ENCODE assay signal across 8 mouse cellular contexts in the genomic region with DNA sequence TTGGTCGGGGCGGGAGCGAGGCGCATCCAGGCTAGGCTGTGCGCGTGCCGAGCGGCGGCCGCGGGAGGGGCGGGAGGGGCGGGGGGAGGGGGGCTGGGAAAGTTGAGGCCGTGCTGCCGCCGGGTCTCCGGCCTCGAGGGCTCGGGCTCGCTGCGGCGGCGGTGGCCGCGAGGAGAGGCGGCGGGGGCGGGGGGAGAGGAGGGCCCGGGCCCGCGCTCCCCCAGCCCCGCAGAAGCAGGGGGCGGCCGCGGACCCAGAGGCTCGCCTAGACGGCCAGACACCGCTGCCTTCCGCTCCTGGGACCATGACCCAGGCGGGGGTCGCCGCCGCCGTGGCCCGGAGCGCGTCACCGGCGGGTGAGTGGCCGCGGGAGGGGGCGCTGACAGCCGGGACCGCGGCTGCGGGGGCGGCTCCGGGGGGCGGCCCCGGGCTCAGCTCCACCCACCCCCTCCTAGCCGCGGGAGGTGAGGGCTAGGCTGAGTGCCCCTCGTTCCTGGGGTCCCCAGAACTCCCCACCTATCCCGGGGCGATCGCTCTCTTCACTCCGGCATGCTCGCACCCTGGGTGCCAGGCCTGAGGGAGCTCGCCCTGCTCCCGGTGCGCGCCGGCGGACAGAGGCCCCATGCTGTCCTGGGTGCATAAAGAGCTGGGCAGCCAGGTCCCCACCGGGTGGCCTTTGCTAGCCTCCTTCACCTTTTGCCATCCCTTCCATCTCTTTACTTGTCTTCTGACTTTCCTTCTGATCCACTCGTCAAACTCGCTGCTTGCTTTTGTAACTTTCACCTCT. TPM values are rescaled to one million over a fixed set of nuclear protein-coding genes. Genes with fewer than 3 reads are reported as not detected.
A peak's percentile ranks its signal among the peaks of the same experiment; 100 is the strongest.
DNase-seq lines count a peak whose midpoint lies in the region; ATAC-seq and TF ChIP-seq lines count a peak whose summit lies in the region.

Gene Usf3, plus strand, starts transcription at position 92 of the 787 bp plus-strand sequence.

- H3K4me3 ChIP-seq in CH12.LX (replicated peaks in 1 of 3; ENCODE audit: low read depth in 2 of 3, low read length in 2 of 3, poor library complexity in 1 of 3), result peak within 1 kb of the TSS; percentile 63 to 92 (median 85)
- peak within 1 kb of the TSS; percentile 86 for H3K4me3 ChIP-seq in forebrain, embryonic 13.5 days
- peak within 1 kb of the TSS; percentile 80 for H3K4me3 ChIP-seq in heart, postnatal 0 days (ENCODE audit: low read depth, low read length)
- H3K4me3 ChIP-seq in liver, embryonic 15.5 days (replicated peaks), result peak within 1 kb of the TSS; percentile 94
- H3K4me3 ChIP-seq in neural tube, embryonic 12.5 days, result peak within 1 kb of the TSS; percentile 95

- no peaks in the 10 kb centered on the region; the same call in 1 of the 2 replicates for H3K79me2 ChIP-seq in CH12.LX (replicated peaks; ENCODE audit: control insufficient read depth, extremely low read depth, insufficient read depth, poor library complexity, severe bottlenecking)

- no peak for TF ChIP-seq CTCF in CH12.LX (conservative IDR thresholded peaks at IDR 0.05 in 1 of 2, IDR thresholded peaks at IDR 0.05 in 1 of 2; ENCODE audit: low read depth in 2 of 2, low read length in 2 of 2)
- TF ChIP-seq CTCF in brain, embryonic 14.5 days (IDR thresholded peaks at IDR 0.05; ENCODE audit: borderline replicate concordance, extremely low read depth, insufficient read depth, insufficient read length), result no peak
- no peak for TF ChIP-seq CTCF in heart, postnatal 0 days (IDR thresholded peaks at IDR 0.05; ENCODE audit: low read depth)

- peak; percentile 73 for ATAC-seq in forebrain, embryonic 13.5 days
- peak; percentile 50 for ATAC-seq in heart, postnatal 0 days (ENCODE audit: insufficient read depth, low read depth)
- peak; percentile 61 for ATAC-seq in liver, embryonic 15.5 days (ENCODE audit: insufficient read depth)
- peak; percentile 80 for ATAC-seq in neural tube, embryonic 12.5 days (ENCODE audit: low FRiP score, low read depth)

- WGBS in forebrain, embryonic 13.5 days, result 0% methylated on average over 39 of the region's 77 CpGs
- under 1% methylated on average over 43 of the region's 77 CpGs for WGBS in heart, postnatal 0 days
- under 1% methylated on average over 70 of the region's 77 CpGs for WGBS in liver, embryonic 15.5 days (ENCODE audit: insufficient replicate concordance)
- WGBS in neural tube, embryonic 12.5 days, result 1% methylated on average over 60 of the region's 77 CpGs

- H3K4me1 ChIP-seq in CH12.LX (ENCODE audit: control insufficient read depth in 1 of 2, insufficient read depth in 2 of 2), result peaks cover 6 to 25% of the 10 kb centered on the region in 2 experiments; a peak in 3 of 4 replicates
- H3K4me1 ChIP-seq in forebrain, embryonic 13.5 days, result peaks cover 15% of the 10 kb centered on the region
- peaks cover 18% of the 10 kb centered on the region for H3K4me1 ChIP-seq in heart, postnatal 0 days (ENCODE audit: control insufficient read depth, insufficient read depth)
- peaks cover 49% of the 10 kb centered on the region for H3K4me1 ChIP-seq in liver, embryonic 15.5 days (replicated peaks)
- peaks cover 13% of the 10 kb centered on the region; the same call in 1 of the 2 replicates for H3K4me1 ChIP-seq in neural tube, embryonic 12.5 days

- H3K9ac ChIP-seq in CH12.LX (ENCODE audit: insufficient read depth, low read depth), result peak within 1 kb of the TSS; percentile 99
- peak within 1 kb of the TSS; percentile 88 for H3K9ac ChIP-seq in forebrain, embryonic 13.5 days
- H3K9ac ChIP-seq in heart, postnatal 0 days (replicated peaks; ENCODE audit: low read depth, low read length), result peak within 1 kb of the TSS; percentile 89
- peak within 1 kb of the TSS; percentile 98 for H3K9ac ChIP-seq in liver, embryonic 15.5 days
- peak within 1 kb of the TSS; percentile 95 for H3K9ac ChIP-seq in neural tube, embryonic 12.5 days

- no peak; the same call in 1 of the 2 replicates for TF ChIP-seq POLR2A in CH12.LX (IDR thresholded peaks at IDR 0.05; ENCODE audit: low read depth, low read length)
- TF ChIP-seq POLR2A in brain, embryonic 14.5 days (IDR thresholded peaks at IDR 0.05; ENCODE audit: borderline replicate concordance, extremely low read depth, insufficient read depth, insufficient read length, poor library complexity, severe bottlenecking), result peak; percentile 77

- TF ChIP-seq EP300 in CH12.LX (IDR thresholded peaks at IDR 0.05; ENCODE audit: low read length), result no peak
- TF ChIP-seq EP300 in heart, postnatal 0 days (IDR thresholded peaks at IDR 0.05; ENCODE audit: low read depth), result no peak

- peak; percentile 24 for DNase-seq in CH12.LX (ENCODE audit: extremely low read depth)
- peak; percentile 45 for DNase-seq in brain, embryonic 14.5 days (ENCODE audit: low read depth)
- DNase-seq in heart, postnatal 0 days (ENCODE audit: low spot score), result peak; percentile 18
- DNase-seq in kidney, postnatal 25 days, result peak; percentile 43 to 79
- peak; percentile 79 for DNase-seq in testis, postnatal 10 days (ENCODE audit: low spot score)

- H3K9me3 ChIP-seq in CH12.LX (replicated peaks; ENCODE audit: low read length), result no peaks in the 10 kb centered on the region
- H3K9me3 ChIP-seq in forebrain, embryonic 13.5 days (replicated peaks), result no peaks in the 10 kb centered on the region
- no peaks in the 10 kb centered on the region for H3K9me3 ChIP-seq in heart, postnatal 0 days (replicated peaks; ENCODE audit: control insufficient read depth, low read length)
- H3K9me3 ChIP-seq in liver, embryonic 15.5 days (replicated peaks), result no peaks in the 10 kb centered on the region
- no peaks in the 10 kb centered on the region for H3K9me3 ChIP-seq in neural tube, embryonic 12.5 days

- no peak for TF ChIP-seq RAD21 in CH12.LX (IDR thresholded peaks at IDR 0.05; ENCODE audit: low read depth, low read length)

- peak within 1 kb of the TSS; percentile 83 for H3K27ac ChIP-seq in CH12.LX (ENCODE audit: insufficient read depth, low read depth)
- peak within 1 kb of the TSS; percentile 84 for H3K27ac ChIP-seq in forebrain, embryonic 13.5 days
- H3K27ac ChIP-seq in heart, postnatal 0 days (ENCODE audit: low read depth), result peak within 1 kb of the TSS; percentile 95
- peak within 1 kb of the TSS; percentile 93 for H3K27ac ChIP-seq in liver, embryonic 15.5 days (replicated peaks)
- H3K27ac ChIP-seq in neural tube, embryonic 12.5 days, result peak within 1 kb of the TSS; percentile 81

- H3K27me3 ChIP-seq in CH12.LX (replicated peaks), result no peaks in the 10 kb centered on the region
- H3K27me3 ChIP-seq in forebrain, embryonic 13.5 days, result no peaks in the 10 kb centered on the region
- H3K27me3 ChIP-seq in heart, postnatal 0 days (ENCODE audit: control insufficient read depth, insufficient read depth, low read length), result no peaks in the 10 kb centered on the region
- H3K27me3 ChIP-seq in liver, embryonic 15.5 days, result no peaks in the 10 kb centered on the region
- H3K27me3 ChIP-seq in neural tube, embryonic 12.5 days (replicated peaks), result no peaks in the 10 kb centered on the region

- H3K36me3 ChIP-seq in CH12.LX (replicated peaks in 1 of 2; ENCODE audit: control insufficient read depth in 1 of 2, insufficient read depth in 1 of 2, low read length in 1 of 2), result peaks cover 0 to 1% of the 10 kb centered on the region in 2 experiments
- no peaks in the 10 kb centered on the region for H3K36me3 ChIP-seq in forebrain, embryonic 13.5 days (ENCODE audit: poor library complexity, severe bottlenecking)
- H3K36me3 ChIP-seq in heart, postnatal 0 days (replicated peaks; ENCODE audit: control insufficient read depth, insufficient read depth, low read length), result 0 out of 2 replicates have a peak, but pooled peaks cover 1% of the 10 kb centered on the region
- peaks cover under 1% of the 10 kb centered on the region; the same call in 1 of the 2 replicates for H3K36me3 ChIP-seq in liver, embryonic 15.5 days (replicated peaks)
- H3K36me3 ChIP-seq in neural tube, embryonic 12.5 days, result no peaks in the 10 kb centered on the region

- dilution Hi-C loops in CH12.LX (cut with MboI; ENCODE audit: extremely low pct_ligation_motif_present, extremely low pct_unique_long_range_greater_than_20kb, low sequenced_read_pairs), result no loop called here

- peak within 1 kb of the TSS; percentile 87 for H3K4me2 ChIP-seq in CH12.LX (ENCODE audit: insufficient read depth, low read depth, poor library complexity, severe bottlenecking)
- H3K4me2 ChIP-seq in forebrain, embryonic 13.5 days, result peak within 1 kb of the TSS; percentile 85
- H3K4me2 ChIP-seq in heart, postnatal 0 days (ENCODE audit: low read depth, low read length), result peak within 1 kb of the TSS; percentile 92
- peak within 1 kb of the TSS; percentile 85 for H3K4me2 ChIP-seq in liver, embryonic 15.5 days
- H3K4me2 ChIP-seq in neural tube, embryonic 12.5 days (replicated peaks), result peak within 1 kb of the TSS; percentile 74

- in situ Hi-C loops in CH12.LX (cut with MboI; ENCODE audit: low pct_ligation_motif_present, low pct_unique_long_range_greater_than_20kb, low sequenced_read_pairs), result no loop called here

TF ChIP-seq in CH12.LX, 34 proteins besides CTCF, POLR2A, EP300 and RAD21 (continues in another document):
- TF ChIP-seq USF1 (IDR thresholded peaks at IDR 0.05; ENCODE audit: low read depth, low read length) (no peak), PAX5 (IDR thresholded peaks at IDR 0.05; ENCODE audit: low read length) (no peak), CHD1 (IDR thresholded peaks at IDR 0.05; ENCODE audit: low read depth, low read length) (0 out of 2 replicates have a peak, but pooled peaks have one; percentile 45), BHLHE40 (IDR thresholded peaks at IDR 0.05; ENCODE audit: low read depth, low read length) (peak; percentile 0; the same call in 1 of the 2 replicates), MEF2A (IDR thresholded peaks at IDR 0.05; ENCODE audit: borderline replicate concordance, low read depth, low read length) (no peak), JUN (IDR thresholded peaks at IDR 0.05; ENCODE audit: insufficient read depth, low read depth, low read length) (no peak), HCFC1 (IDR thresholded peaks at IDR 0.05; ENCODE audit: low read depth, low read length) (no peak), ZC3H11A (IDR thresholded peaks at IDR 0.05; ENCODE audit: low read depth, low read length) (no peak), MXI1 (IDR thresholded peaks at IDR 0.05; ENCODE audit: low read depth, low read length) (peak; percentile 27; the same call in 1 of the 2 replicates), CHD2 (IDR thresholded peaks at IDR 0.05; ENCODE audit: low read length) (no peak), USF2 (conservative IDR thresholded peaks at IDR 0.05; ENCODE audit: low read depth, low read length) (no peak)

RNA-seq across cellular contexts. Expression of gene Usf3, which starts in this region (rescaled TPM):
- 4.8 and 5.2 TPM in 2 replicates for total RNA-seq in CH12.LX (2012; rRNA removed)
- total RNA-seq in CH12.LX (2014; rRNA removed), result 3.6 and 4.0 TPM in 2 replicates
- polyA plus RNA-seq in CH12.LX (2012; ENCODE audit: insufficient read length, low read depth), result 5.0 and 8.5 TPM in 2 replicates
- polyA plus RNA-seq in brain, embryonic 14.5 days (2012; rRNA removed), result 8.7 and 11.6 TPM in 2 replicates
- polyA plus RNA-seq in forebrain, embryonic 13.5 days (2015; fragmentation: Nextera tagmentation; extraction: Ambion mirVana), result 3.3 and 3.7 TPM in 2 replicates
- total RNA-seq in heart, postnatal 0 days (2014; rRNA removed; ENCODE audit: low replicate concordance), result 9.6 and 9.9 TPM in 2 replicates
- polyA plus RNA-seq in heart, postnatal 0 days (2015; fragmentation: Nextera tagmentation; extraction: Ambion mirVana), result 1.1 and 1.4 TPM in 2 replicates
- 1.2 and 1.8 TPM in 2 replicates for polyA plus RNA-seq in liver, embryonic 15.5 days (2015; fragmentation: Nextera tagmentation; extraction: Ambion mirVana)
- polyA plus RNA-seq in neural tube, embryonic 12.5 days (2016; fragmentation: Nextera tagmentation; extraction: Ambion mirVana), result 3.3 and 3.7 TPM in 2 replicates

Comparison
In these comparisons a context has a peak if more than half of its experiments do, and no peak if none do; other contexts are left out.
1. Peak in every context shown above with its lines: DNase-seq, ATAC-seq, H3K4me3 ChIP-seq and H3K27ac ChIP-seq.
2. DNase-seq: peak in every context shown above with its lines; median percentile 79 in testis, postnatal 10 days; 61 in kidney, postnatal 25 days; 45 in brain, embryonic 14.5 days; 24 in CH12.LX; 18 in heart, postnatal 0 days.